Comparison of ENCODE assay signal across 16 mouse cellular contexts in the genomic region with DNA sequence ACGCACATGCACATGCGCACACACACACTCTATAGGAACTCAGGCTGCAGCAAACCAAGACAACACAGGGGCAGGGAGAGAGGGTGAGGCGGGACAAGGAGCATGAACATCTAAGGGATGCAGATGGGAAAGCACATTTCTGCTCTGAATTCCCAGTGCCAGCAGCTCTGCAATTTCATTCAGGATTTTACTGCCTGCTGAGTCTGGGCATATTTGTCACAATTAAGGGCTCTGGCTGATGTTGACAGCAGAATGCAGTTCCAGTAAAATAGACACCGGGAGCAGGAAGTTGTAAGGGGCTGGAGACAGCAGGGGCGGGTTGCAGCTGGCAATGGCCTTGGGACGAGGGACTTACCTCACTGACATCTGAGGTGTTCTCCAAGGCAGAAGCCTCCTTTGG.
"Had no signal": no experiment of that assay in that cellular context is flagged by ENCODE, and none has a peak within 500 bp of the region (broad histone marks: within the 10 kb centered on the region; RNA-seq: fewer than 3 reads in every experiment).

No protein-coding gene starts in this region.

- H3K9me3 ChIP-seq: limb, embryonic 15.5 days; liver, embryonic 12.5 days; megakaryocyte, embryonic 14.5 days; stomach, embryonic 15.5 days had no signal

- H3K4me2 ChIP-seq: limb, embryonic 15.5 days; liver, embryonic 12.5 days; lung, embryonic 14.5 days; midbrain, embryonic 11.5 days; stomach, embryonic 15.5 days had no signal

- H3K27ac ChIP-seq: kidney, postnatal 0 days; limb, embryonic 15.5 days; liver, embryonic 12.5 days; stomach, embryonic 15.5 days had no signal

- H3K27me3 ChIP-seq: limb, embryonic 15.5 days; stomach, embryonic 15.5 days had no signal

- ATAC-seq: liver, embryonic 12.5 days had no signal

- H3K9ac ChIP-seq: limb, embryonic 15.5 days; liver, embryonic 12.5 days; lung, embryonic 14.5 days; stomach, embryonic 15.5 days had no signal

- DNase-seq: kidney, adult 9 months; kidney, postnatal 36 days; layer of hippocampus, adult 9-11 months; layer of hippocampus, postnatal 36 days; lung, embryonic 14.5 days; lung, postnatal 10 days; lung, postnatal 4 days; right cerebral cortex, postnatal 14 days; thymus, adult 2 months; thymus, postnatal 36 days had no signal

- H3K4me1 ChIP-seq: megakaryocyte, embryonic 14.5 days had no signal

- H3K4me3 ChIP-seq: limb, embryonic 15.5 days; liver, embryonic 12.5 days; megakaryocyte, embryonic 14.5 days; stomach, embryonic 15.5 days had no signal
